Mouse (Mus musculus): ENCODE measurements at regions not wholly inside any gene's neighbourhood (a gene's known extent, or its start where the extent isn't known, plus 50 kb on each side); places are given as distances from the start of the nearest gene placed in this dataset.

DNA sequence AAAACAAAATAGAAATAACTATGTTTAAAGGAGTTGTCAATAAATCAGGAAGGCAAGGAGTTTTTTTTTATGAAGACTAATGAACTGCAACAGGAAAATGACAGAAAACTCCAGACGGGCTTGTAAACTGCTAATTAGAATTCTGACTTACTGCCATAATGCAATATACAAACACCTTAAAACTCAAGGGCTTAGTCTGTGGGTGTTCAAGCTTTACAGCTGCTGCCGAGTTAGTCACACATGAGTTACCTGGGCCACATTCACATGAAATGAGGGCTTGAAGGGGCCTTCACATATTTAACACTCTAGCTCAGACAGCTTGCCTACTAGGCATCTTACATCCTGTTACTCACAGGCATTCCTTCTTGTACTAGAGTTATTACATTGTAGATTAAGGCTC, 256.9 kb downstream of the Aldoart1 start:
- Histone ChIP-seq H3K4me3 (replicated peaks) (no peak overlapping the region), H3K4me2 (replicated peaks) (no peak overlapping the region), H3K27ac (replicated peaks) (no peak overlapping the region), H3K9me3 (replicated peaks) (no peaks in the 10 kb centered on the region), H3K9ac (no peak overlapping the region), H3K36me3 (no peaks in the 10 kb centered on the region), H3K27me3 (no peaks in the 10 kb centered on the region), H3K4me1 (no peaks in the 10 kb centered on the region)
- ATAC-seq (ENCODE audit: insufficient number of reproducible peaks, low FRiP score, low TSS enrichment, low read depth): no peak
- WGBS: 57% methylated on average over 2 of the region's 2 CpGs

DNA sequence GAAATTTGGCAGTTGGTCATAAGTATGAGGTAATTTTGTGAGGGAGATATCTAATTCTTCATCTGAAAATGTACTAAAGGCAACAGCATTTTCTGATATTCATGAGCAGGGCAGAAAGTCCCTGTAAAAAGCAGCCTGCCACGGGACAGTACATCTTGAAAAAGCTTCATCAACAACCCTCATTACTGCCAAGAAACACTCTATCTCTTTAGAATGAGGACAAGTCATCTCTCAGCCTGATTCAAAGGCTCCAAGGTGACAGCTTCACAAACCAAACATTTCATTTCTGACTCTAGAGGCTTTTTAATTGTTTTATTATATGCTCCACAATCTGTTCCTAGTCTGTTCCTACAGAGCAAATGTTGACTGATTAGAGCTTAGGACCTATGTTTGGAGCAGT, 260.3 kb downstream of the Aldoart1 start:
- H3K9ac ChIP-seq: no peak overlapping the region
- no peak overlapping the region for H3K27ac ChIP-seq (replicated peaks)
- no peak for ATAC-seq (ENCODE audit: insufficient number of reproducible peaks, low FRiP score, low TSS enrichment, low read depth)
- no peaks in the 10 kb centered on the region for H3K27me3 ChIP-seq
- no peak overlapping the region for H3K4me3 ChIP-seq (replicated peaks)
- 82% methylated on average over 1 of the region's 1 CpGs for WGBS
- H3K4me2 ChIP-seq (replicated peaks): no peak overlapping the region
- no peaks in the 10 kb centered on the region for H3K36me3 ChIP-seq
- no peaks in the 10 kb centered on the region for H3K4me1 ChIP-seq
- H3K9me3 ChIP-seq (replicated peaks): no peaks in the 10 kb centered on the region

DNA sequence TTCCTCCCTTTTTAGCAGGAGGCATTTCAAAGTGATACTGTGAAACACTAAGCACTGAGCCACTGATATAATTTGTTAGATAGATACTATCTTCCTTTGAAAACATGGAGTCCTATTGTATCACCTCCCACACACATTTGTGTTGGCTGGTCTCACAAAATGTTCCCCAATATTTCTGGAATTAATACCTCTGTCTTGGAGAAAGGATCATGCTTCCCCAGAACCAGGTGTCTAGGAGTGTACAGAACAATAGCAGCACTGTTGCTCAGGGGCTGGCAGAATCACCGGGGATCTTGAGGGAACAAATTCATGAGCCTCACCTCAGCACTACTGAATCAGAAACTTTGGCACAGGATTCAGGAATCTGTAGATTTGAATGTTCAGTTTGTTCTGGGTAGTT, 277.5 kb downstream of the Aldoart1 start:
- H3K36me3 ChIP-seq: no peaks in the 10 kb centered on the region
- no peaks in the 10 kb centered on the region for H3K27me3 ChIP-seq
- no peak overlapping the region for H3K4me3 ChIP-seq (replicated peaks)
- ATAC-seq (ENCODE audit: insufficient number of reproducible peaks, low FRiP score, low TSS enrichment, low read depth): no peak
- WGBS: 55% methylated on average over 1 of the region's 1 CpGs
- H3K4me2 ChIP-seq (replicated peaks): no peak overlapping the region
- H3K27ac ChIP-seq (replicated peaks): no peak overlapping the region
- no peaks in the 10 kb centered on the region for H3K9me3 ChIP-seq (replicated peaks)
- peaks cover 4% of the 10 kb centered on the region; the same call in 1 of the 2 replicates for H3K4me1 ChIP-seq
- no peak overlapping the region for H3K9ac ChIP-seq

DNA sequence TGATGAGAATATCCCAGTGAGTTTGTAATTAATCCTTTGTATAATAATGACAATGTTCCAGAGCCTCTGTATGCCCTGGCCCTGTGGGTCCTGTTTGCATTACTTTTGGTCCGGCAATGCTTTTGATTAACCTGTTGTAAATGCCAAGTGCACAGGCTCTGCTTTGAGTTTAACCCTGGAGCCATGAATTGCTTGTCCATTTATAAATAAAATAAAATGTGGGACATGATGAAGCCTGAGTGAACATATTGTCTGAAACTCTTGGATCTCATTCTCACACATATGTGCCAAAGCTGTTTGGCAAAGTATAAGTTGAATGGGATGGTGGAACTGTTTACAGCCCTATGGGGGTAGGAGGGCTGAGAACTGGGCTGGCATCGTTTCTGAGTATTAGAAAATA, 280.5 kb downstream of the Aldoart1 start:
- Histone ChIP-seq H3K4me3 (replicated peaks) (no peak overlapping the region), H3K36me3 (no peaks in the 10 kb centered on the region), H3K4me2 (replicated peaks) (no peak overlapping the region), H3K9me3 (replicated peaks) (no peaks in the 10 kb centered on the region), H3K4me1 (peaks cover 4% of the 10 kb centered on the region; the same call in 1 of the 2 replicates), H3K27ac (replicated peaks) (no peak overlapping the region), H3K9ac (no peak overlapping the region), H3K27me3 (no peaks in the 10 kb centered on the region)
- ATAC-seq (ENCODE audit: insufficient number of reproducible peaks, low FRiP score, low TSS enrichment, low read depth): peak; percentile 43
- WGBS: 41% methylated on average over 2 of the region's 2 CpGs

DNA sequence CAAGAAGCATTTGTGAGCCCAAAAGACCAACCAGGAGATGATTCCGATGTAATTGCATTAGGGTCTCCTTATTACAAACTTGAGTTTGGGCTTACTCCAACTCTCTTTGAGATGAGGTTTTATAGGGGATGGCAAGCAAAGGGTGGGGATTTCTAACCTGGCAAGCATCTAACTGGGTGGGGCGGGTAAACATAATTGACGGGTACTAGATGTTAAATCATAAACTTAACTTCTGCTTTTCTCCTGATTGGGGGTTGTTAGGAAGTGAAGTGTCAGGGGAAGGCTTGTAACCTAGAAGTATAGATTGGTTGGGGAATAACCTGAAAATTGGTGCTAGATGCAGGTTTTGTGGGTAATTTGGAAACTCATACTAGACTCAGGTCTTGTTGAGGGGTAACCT, 287.2 kb downstream of the Aldoart1 start:
- WGBS: 80% methylated on average over 3 of the region's 3 CpGs
- ATAC-seq (ENCODE audit: insufficient number of reproducible peaks, low FRiP score, low TSS enrichment, low read depth): no peak

DNA sequence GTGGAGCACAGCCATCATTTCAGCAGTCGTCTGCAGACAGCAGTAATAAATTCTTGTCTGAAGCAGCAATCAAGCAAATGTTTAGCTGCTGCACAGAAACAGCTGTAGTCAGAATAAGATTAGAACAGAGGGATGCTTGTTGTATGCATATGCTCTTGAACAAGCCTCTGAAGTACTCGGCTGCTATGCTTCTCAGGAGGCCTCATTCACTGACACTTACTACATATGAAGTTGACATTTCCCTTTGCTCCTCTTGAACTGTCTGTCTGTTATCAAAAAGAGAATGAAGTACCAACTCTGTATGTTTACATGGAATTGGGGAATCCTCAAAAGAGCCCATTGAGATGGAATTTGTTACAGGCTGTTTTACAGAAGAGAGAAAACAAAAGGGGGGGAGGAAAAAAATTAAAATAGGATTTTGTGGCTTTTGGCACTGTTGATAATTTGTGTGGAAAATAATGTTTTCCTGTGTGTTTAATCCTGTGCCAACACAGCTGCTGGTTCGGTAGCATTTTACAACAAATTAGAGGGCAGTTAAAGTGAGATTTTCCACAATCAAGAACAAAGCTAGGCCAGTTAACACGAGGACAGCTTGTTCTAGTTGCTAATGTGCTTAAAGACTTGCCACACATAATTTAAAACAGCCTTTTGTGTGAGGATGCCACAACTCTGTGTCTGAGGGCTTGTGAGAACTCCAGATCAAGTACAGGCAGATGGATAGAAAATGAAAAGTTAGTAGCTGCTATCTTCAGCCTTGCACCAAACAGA, 289.3 kb downstream of the Aldoart1 start:
- H3K27ac ChIP-seq (replicated peaks): no peak overlapping the region
- no peaks in the 10 kb centered on the region for H3K36me3 ChIP-seq
- H3K4me3 ChIP-seq (replicated peaks): no peak overlapping the region
- ATAC-seq (ENCODE audit: insufficient number of reproducible peaks, low FRiP score, low TSS enrichment, low read depth): no peak
- H3K4me2 ChIP-seq (replicated peaks): no peak overlapping the region
- no peaks in the 10 kb centered on the region for H3K4me1 ChIP-seq
- no peak overlapping the region for H3K9ac ChIP-seq
- H3K27me3 ChIP-seq: no peaks in the 10 kb centered on the region
- 16% methylated on average over 4 of the region's 4 CpGs for WGBS
- H3K9me3 ChIP-seq (replicated peaks): no peaks in the 10 kb centered on the region

More for the DNA sequence above, 287.2 kb downstream of the Aldoart1 start:
- no peaks in the 10 kb centered on the region for H3K9me3 ChIP-seq (replicated peaks)
- no peak overlapping the region for H3K4me3 ChIP-seq (replicated peaks)
- no peaks in the 10 kb centered on the region for H3K4me1 ChIP-seq
- H3K9ac ChIP-seq: no peak overlapping the region
- H3K36me3 ChIP-seq: no peaks in the 10 kb centered on the region
- no peaks in the 10 kb centered on the region for H3K27me3 ChIP-seq
- no peak overlapping the region for H3K27ac ChIP-seq (replicated peaks)
- no peak overlapping the region for H3K4me2 ChIP-seq (replicated peaks)

DNA sequence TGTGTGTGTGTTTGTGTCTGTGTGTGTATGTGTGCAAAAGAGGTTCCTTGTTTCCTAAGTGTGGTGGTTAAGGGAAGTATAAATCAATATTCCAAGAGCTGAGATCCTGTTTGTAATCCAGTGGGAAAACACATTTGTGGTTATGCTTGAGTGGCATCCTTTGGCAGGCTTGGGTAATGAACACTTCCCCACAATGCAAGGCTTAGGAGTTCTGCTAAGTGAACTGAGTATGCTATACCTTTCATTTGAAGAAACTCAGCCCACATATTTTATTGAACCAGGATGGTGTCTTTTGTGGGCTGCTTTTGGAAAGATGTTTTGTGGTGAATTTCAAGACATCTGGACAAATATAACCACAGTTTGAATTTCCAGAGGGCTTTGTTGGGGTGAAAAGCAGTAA, 298.2 kb downstream of the Aldoart1 start:
- Histone ChIP-seq H3K9ac (no peak overlapping the region), H3K4me3 (replicated peaks) (no peak overlapping the region), H3K27me3 (no peaks in the 10 kb centered on the region), H3K27ac (replicated peaks) (no peak overlapping the region), H3K4me1 (no peaks in the 10 kb centered on the region), H3K4me2 (replicated peaks) (no peak overlapping the region), H3K36me3 (no peaks in the 10 kb centered on the region), H3K9me3 (replicated peaks) (no peaks in the 10 kb centered on the region)
- no peak for ATAC-seq (ENCODE audit: insufficient number of reproducible peaks, low FRiP score, low TSS enrichment, low read depth)

DNA sequence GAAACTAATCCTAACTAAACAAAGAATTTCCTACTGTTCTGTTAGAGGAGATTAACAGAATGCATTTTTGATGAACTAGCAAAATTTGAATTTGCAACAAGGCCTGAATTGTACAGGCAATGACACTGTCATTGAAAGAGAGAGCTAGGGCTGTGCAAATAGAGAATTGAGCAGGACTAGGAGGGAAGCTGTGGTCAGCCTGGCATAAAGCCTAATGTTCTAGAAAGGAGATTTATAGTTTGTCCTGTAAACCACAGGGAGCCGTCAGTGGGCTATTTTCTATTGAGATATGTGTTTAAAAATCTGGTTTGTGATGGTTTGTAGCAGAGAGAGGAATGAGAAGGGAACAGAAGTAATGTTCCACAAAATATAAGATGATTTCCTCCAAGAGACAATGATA, 317.9 kb downstream of the Aldoart1 start:
- 67% methylated on average over 1 of the region's 1 CpGs for WGBS

DNA sequence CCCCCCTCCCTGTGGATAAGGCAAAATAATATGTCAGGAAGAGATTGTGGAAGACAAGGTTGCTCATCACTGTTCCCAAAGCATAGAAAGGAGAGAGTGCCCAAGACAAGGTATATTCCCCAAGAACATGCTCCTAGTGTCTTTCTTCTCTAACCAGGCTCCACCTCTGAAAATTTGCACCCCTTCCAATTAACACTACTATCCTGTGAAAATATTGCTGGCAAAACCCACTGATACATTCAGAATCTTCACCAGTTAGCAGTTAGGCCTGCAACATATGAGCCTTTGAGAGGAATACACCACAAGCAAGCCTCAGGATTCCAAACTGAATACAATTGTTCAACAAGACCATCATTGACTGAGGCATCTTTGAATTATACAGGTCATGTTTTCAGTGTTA, 323.9 kb upstream of the Tle1 start:
- no peak overlapping the region for H3K9ac ChIP-seq
- no peaks in the 10 kb centered on the region for H3K9me3 ChIP-seq (replicated peaks)

More for the DNA sequence above, 317.9 kb downstream of the Aldoart1 start:
- no peak overlapping the region for H3K4me2 ChIP-seq (replicated peaks)
- H3K4me1 ChIP-seq: no peaks in the 10 kb centered on the region
- H3K9ac ChIP-seq: no peak overlapping the region
- no peak overlapping the region for H3K4me3 ChIP-seq (replicated peaks)
- ATAC-seq (ENCODE audit: insufficient number of reproducible peaks, low FRiP score, low TSS enrichment, low read depth): no peak
- H3K27ac ChIP-seq (replicated peaks): no peak overlapping the region
- H3K27me3 ChIP-seq: no peaks in the 10 kb centered on the region
- H3K9me3 ChIP-seq (replicated peaks): no peaks in the 10 kb centered on the region
- H3K36me3 ChIP-seq: no peaks in the 10 kb centered on the region

DNA sequence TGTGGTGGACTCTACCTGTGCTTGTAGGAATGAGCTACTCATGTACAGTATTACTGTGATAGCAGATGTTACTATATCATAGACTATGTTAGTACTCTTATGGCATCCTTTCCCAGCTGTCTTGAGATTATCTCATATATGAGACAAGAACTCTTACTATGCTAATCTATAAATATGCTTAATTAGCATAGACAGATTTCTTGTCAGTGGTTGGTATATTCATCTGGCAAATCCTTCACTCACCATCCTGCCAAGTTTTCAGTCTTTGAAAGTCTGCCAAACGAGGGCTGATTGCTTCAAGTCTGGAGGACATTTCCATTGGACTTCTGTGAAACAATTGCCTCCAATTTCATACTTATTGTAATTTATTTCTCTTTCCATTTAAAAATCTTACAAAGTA, 323.4 kb upstream of the Tle1 start:
- no peaks in the 10 kb centered on the region for H3K9me3 ChIP-seq (replicated peaks)
- no peak for ATAC-seq (ENCODE audit: insufficient number of reproducible peaks, low FRiP score, low TSS enrichment, low read depth)
- no peak overlapping the region for H3K27ac ChIP-seq (replicated peaks)
- H3K27me3 ChIP-seq: no peaks in the 10 kb centered on the region
- no peak overlapping the region for H3K9ac ChIP-seq
- no peak overlapping the region for H3K4me3 ChIP-seq (replicated peaks)
- no peaks in the 10 kb centered on the region for H3K36me3 ChIP-seq
- 54% methylated on average over 1 of the region's 1 CpGs for WGBS
- H3K4me1 ChIP-seq: no peaks in the 10 kb centered on the region
- H3K4me2 ChIP-seq (replicated peaks): no peak overlapping the region

More for the DNA sequence above, 323.9 kb upstream of the Tle1 start:
- Histone ChIP-seq H3K27me3 (no peaks in the 10 kb centered on the region), H3K4me1 (no peaks in the 10 kb centered on the region), H3K4me3 (replicated peaks) (no peak overlapping the region), H3K4me2 (replicated peaks) (no peak overlapping the region), H3K36me3 (no peaks in the 10 kb centered on the region), H3K27ac (replicated peaks) (no peak overlapping the region)
- no peak for ATAC-seq (ENCODE audit: insufficient number of reproducible peaks, low FRiP score, low TSS enrichment, low read depth)

DNA sequence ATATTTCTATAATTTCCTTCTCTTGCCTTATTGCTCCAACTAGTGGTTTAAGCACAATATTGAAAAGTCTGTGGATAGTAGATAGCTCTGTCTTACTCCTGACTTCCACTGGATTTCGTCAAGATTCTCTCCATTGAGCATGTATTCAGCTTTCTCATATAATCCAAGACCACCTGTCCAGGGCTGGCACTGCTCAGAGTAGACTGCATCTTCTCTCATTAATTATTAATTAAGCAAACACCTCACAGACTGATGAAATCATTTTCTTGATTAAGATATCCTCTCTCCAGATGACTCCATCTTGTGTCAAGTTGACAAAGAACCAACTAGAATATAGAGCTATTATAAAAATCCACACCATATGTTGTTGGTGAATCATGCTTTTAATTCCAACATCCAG, 310.5 kb upstream of the Tle1 start:
- Histone ChIP-seq H3K4me1 (no peaks in the 10 kb centered on the region), H3K4me3 (replicated peaks) (no peak overlapping the region), H3K9ac (no peak overlapping the region), H3K27ac (replicated peaks) (no peak overlapping the region), H3K27me3 (no peaks in the 10 kb centered on the region), H3K36me3 (no peaks in the 10 kb centered on the region), H3K4me2 (replicated peaks) (no peak overlapping the region), H3K9me3 (replicated peaks) (no peaks in the 10 kb centered on the region)
- ATAC-seq (ENCODE audit: insufficient number of reproducible peaks, low FRiP score, low TSS enrichment, low read depth): no peak
- 54% methylated on average over 1 of the region's 1 CpGs for WGBS

DNA sequence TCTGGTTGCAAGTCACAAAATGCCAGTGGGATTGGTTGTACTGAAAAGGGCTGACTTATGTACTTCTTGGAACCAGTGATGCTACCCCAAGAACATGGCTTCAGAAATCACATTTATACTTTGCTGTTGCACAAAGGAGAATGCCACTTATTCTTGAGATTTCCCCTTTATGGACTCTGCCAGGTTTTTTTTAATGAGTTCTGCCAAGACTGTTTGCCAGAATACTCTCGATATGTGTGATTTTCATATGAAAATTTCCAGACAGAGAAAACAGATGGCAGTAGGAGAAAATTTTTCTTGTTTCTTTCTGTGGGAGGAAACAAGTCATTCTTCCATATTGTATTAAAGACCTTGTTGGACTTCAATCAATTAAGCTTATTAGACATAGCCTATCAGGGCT, 281.0 kb upstream of the Tle1 start:
- no peak for ATAC-seq (ENCODE audit: insufficient number of reproducible peaks, low FRiP score, low TSS enrichment, low read depth)
- Histone ChIP-seq H3K27me3 (no peaks in the 10 kb centered on the region), H3K4me1 (no peaks in the 10 kb centered on the region), H3K27ac (replicated peaks) (no peak overlapping the region), H3K36me3 (no peaks in the 10 kb centered on the region), H3K9ac (no peak overlapping the region), H3K9me3 (replicated peaks) (no peaks in the 10 kb centered on the region), H3K4me2 (replicated peaks) (no peak overlapping the region), H3K4me3 (replicated peaks) (no peak overlapping the region)
- 62% methylated on average over 1 of the region's 1 CpGs for WGBS

Measured in embryonic facial prominence, embryonic 15.5 days (tissue).